Mouse (Mus musculus) liver, postnatal 0 days (tissue): Measurements from ENCODE around the gene Trim75. TPM values are rescaled to one million over a fixed set of nuclear protein-coding genes. Genes with fewer than 3 reads are reported as not detected.
A peak's percentile ranks its signal among the peaks of the same experiment; 100 is the strongest.

Experiments
- ATAC-seq: fragments of 200-750 bp; cut with Nextera tagmentation; 2 replicates; pipeline ENCODE4 v1.8.0; 2017; ENCODE audit warnings: mild to moderate bottlenecking, moderate library complexity
- DNase-seq: peaks from one replicate; pipeline ENCODE4 v3.0.0-alpha.2; 2016
- H3K27ac ChIP-seq: fragments of 300-500 bp; sonication (generic); 2 replicates; pipeline ENCODE4 v1.5.1; 2014; ENCODE audit warnings: antibody characterized with exemption, moderate library complexity, mild to moderate bottlenecking, low read depth
- H3K27me3 ChIP-seq: fragments of 300-500 bp; sonication (generic); 2 replicates; pipeline ENCODE4 v1.6.1; 2014; ENCODE audit warnings: low read length, control low read depth, mixed read lengths; ENCODE audit not compliant: insufficient read depth
- H3K36me3 ChIP-seq: fragments of 300-500 bp; sonication (generic); replicated peaks from 2 replicates; pipeline ENCODE4 v1.6.1; 2014; ENCODE audit warnings: mild to moderate bottlenecking, control low read depth, low read length, moderate library complexity, mixed read lengths; ENCODE audit not compliant: insufficient read depth
- H3K4me1 ChIP-seq: fragments of 300-500 bp; sonication (generic); 2 replicates; pipeline ENCODE4 v1.6.1; 2014; ENCODE audit warnings: antibody characterized with exemption, mild to moderate bottlenecking, control low read depth; ENCODE audit not compliant: insufficient read depth
- H3K4me2 ChIP-seq: fragments of 300-500 bp; sonication (generic); 2 replicates; pipeline ENCODE4 v1.6.1; 2014; ENCODE audit warnings: low read depth, mild to moderate bottlenecking, low read length, moderate library complexity, mixed read lengths
- H3K4me3 ChIP-seq: fragments of 300-500 bp; sonication (generic); 2 replicates; pipeline ENCODE4 v1.5.1; 2014; ENCODE audit warnings: low read depth, low read length
- H3K9ac ChIP-seq: fragments of 300-500 bp; sonication (generic); replicated peaks from 2 replicates; pipeline ENCODE4 v1.6.1; 2014; ENCODE audit warnings: mild to moderate bottlenecking, moderate library complexity
- H3K9me3 ChIP-seq: fragments of 300-500 bp; sonication (generic); 2 replicates; pipeline ENCODE4 v1.6.1; 2016; ENCODE audit warnings: mild to moderate bottlenecking, control low read depth, low read length, mixed read lengths
- CTCF ChIP-seq: sonication (generic); IDR thresholded peaks from 2 replicates; pipeline ENCODE4 v1.5.1; 2016; ENCODE audit warnings: antibody characterized with exemption, low read depth
- EP300 ChIP-seq: IDR thresholded peaks from 2 replicates; pipeline ENCODE4 v1.6.1; 2016; ENCODE audit warnings: antibody characterized with exemption, low read depth, mild to moderate bottlenecking
- WGBS: fragments of 180-500 bp; shearing (Covaris S2); extraction: QIAGEN DNeasy Blood & Tissue Kit; methylation state at CpG from one replicate; pipeline ENCODE4 v1.1.7; 2014; ENCODE audit not compliant: insufficient replicate concordance; 5-methylcytosine and 5-hydroxymethylcytosine counted together
- polyA plus RNA-seq: library from polyadenylated mRNA; unstranded; fragments of >200 nt; fragmentation: Nextera tagmentation; extraction: Ambion mirVana; gene quantifications from 2 replicates; pipeline ENCODE4 v1.2.1, GENCODE M21; 2015

Trim75 gene
- polyA plus RNA-seq, 1 experiment from 2014 or later: not detected

DNA sequence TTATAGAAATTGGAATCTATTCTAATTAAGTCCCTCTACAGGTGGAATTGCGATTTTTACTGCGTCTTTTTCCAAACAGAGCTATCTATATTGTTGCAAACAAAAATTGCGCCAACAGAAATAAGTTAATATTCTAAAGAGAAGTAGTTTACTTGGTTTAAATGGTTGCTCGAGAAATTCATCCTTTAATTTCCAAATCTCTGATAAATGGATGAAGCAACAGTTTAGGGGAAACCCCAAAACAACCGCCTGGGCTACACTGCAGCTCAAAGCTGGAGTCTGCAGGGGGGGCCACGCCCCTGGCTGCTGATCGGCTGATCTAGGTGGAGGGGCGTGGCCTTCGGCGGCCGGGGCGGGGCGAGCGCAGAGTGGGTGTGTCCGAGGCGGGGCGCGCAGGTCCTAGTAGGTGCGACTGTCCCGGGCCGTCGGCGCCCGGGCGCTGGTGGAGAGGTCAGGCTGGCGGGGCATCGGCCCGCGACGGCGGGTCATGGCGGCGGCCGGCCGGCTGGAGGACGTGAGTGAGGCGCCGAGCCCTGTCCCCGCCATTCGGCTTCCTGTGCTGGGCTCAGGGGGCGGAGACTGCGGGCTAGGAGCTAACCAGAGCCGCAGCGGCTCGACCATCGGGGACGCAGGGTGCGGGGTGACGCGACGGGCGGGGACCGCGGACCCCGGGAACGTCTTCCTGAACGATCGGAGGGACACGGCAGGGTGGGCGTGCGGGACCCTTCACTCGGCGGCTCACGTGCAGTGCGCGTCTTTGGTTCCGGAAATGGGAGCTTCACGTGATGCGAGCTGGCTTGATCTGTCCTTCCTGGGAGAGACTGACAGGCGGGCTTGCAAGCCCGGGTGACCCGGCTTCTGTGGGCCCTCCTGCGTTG is 40.6 kb downstream of the Trim75 start, which contains the start of gene Tmem192:
Gene Tmem192, plus strand, starts transcription at position 366 of the 878 bp plus-strand sequence.
- Histone ChIP-seq H3K4me1 (peaks cover 4% of the 10 kb centered on the region; the same call in 1 of the 2 replicates), H3K27me3 (no peaks in the 10 kb centered on the region), H3K4me3 (peak within 1 kb of the TSS; percentile 76), H3K9ac (peak within 1 kb of the TSS; percentile 69), H3K9me3 (no peaks in the 10 kb centered on the region), H3K4me2 (peak within 1 kb of the TSS; percentile 75), H3K36me3 (no peaks in the 10 kb centered on the region; the same call in 1 of the 2 replicates), H3K27ac (peak within 1 kb of the TSS; percentile 96)
- DNase-seq (peak; percentile 97), ATAC-seq (peak; percentile 95)
- peak; percentile 30; the same call in 1 of the 2 replicates for TF ChIP-seq EP300
- peak; percentile 26; the same call in 1 of the 2 replicates for TF ChIP-seq CTCF
- 1% methylated on average over 67 of the region's 73 CpGs for WGBS

DNA sequence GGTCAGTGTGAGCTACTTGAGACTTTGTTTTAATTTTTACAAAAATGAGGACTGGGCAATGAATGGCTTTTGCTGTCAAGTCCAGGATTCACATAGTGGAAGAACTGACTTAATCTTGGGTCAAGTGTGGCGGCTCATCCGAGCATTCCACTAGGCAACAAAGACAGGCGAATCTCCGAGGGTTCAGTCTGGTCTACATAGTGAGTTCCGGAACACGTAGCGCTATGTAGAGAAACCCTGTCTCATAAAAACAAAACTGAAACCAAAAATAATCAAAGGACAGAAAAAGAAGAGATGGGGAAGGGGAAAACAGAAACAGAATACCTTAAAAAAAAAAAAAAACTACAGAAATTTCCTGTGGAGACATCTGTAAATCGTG is 41.2 kb downstream of the Trim75 start:
- Histone ChIP-seq H3K9ac (no peak overlapping the region), H3K4me3 (peak overlapping the region; percentile 76), H3K9me3 (no peaks in the 10 kb centered on the region), H3K4me2 (peak overlapping the region; percentile 75), H3K27me3 (no peaks in the 10 kb centered on the region), H3K36me3 (no peaks in the 10 kb centered on the region; the same call in 1 of the 2 replicates), H3K27ac (peak overlapping the region; percentile 30; the same call in 1 of the 2 replicates), H3K4me1 (peaks cover 4% of the 10 kb centered on the region; the same call in 1 of the 2 replicates)
- TF ChIP-seq CTCF: no peak
- no peak for TF ChIP-seq EP300
- no peak for ATAC-seq
- WGBS: 15% methylated on average over 8 of the region's 8 CpGs
- DNase-seq: no peak

- Histone ChIP-seq H3K27me3 (no peaks in the 10 kb centered on the region), H3K4me3 (no peak overlapping the region), H3K36me3 (no peaks in the 10 kb centered on the region), H3K4me1 (peaks cover 4% of the 10 kb centered on the region; the same call in 1 of the 2 replicates), H3K9me3 (no peaks in the 10 kb centered on the region), H3K9ac (no peak overlapping the region), H3K4me2 (no peak overlapping the region), H3K27ac (no peak overlapping the region)
- DNase-seq (no peak), ATAC-seq (no peak)
- 39% methylated on average over 7 of the region's 7 CpGs for WGBS
- TF ChIP-seq EP300 (no peak), CTCF (no peak)
These were observed 42.0 kb downstream of the Trim75 start for GRCm38 (mm10) chr8:64945606-64946005.

DNA sequence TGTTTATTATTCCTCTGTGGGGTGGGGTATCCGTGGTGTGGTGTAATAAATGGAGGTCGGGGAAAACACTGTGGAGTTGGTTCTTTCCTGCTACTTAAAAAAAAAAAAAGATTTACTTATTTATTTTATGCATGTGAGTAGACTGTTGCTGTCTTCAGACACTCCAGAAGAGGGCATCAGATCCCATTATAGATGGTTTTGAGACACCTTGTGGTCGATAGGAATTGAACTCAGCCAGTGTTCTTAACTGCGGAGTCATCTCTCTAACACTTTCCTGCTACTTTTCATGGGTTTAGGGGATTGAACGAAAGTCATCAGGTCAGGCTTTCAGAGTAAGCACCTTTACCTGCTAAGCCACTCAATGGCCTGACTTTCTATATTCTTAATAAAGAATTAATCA is 42.8 kb downstream of the Trim75 start:
- 28% methylated on average over 5 of the region's 5 CpGs for WGBS
- no peak overlapping the region for H3K4me2 ChIP-seq
- H3K4me3 ChIP-seq: no peak overlapping the region
- ATAC-seq (no peak), DNase-seq (no peak)
- H3K27ac ChIP-seq: no peak overlapping the region
- TF ChIP-seq EP300 (no peak), CTCF (peak; percentile 50)
- H3K9ac ChIP-seq: no peak overlapping the region
- H3K4me1 ChIP-seq: peaks cover 4% of the 10 kb centered on the region; the same call in 1 of the 2 replicates
- no peaks in the 10 kb centered on the region for H3K36me3 ChIP-seq
- H3K9me3 ChIP-seq: no peaks in the 10 kb centered on the region
- no peaks in the 10 kb centered on the region for H3K27me3 ChIP-seq

GRCm38 (mm10) chr8:64942946-64943345 is 44.7 kb downstream of the Trim75 start:
- TF ChIP-seq CTCF: no peak
- TF ChIP-seq EP300: no peak
- Histone ChIP-seq H3K27me3 (no peaks in the 10 kb centered on the region), H3K4me2 (no peak overlapping the region), H3K9me3 (no peaks in the 10 kb centered on the region), H3K4me1 (no peaks in the 10 kb centered on the region), H3K9ac (no peak overlapping the region), H3K27ac (no peak overlapping the region), H3K4me3 (no peak overlapping the region), H3K36me3 (no peaks in the 10 kb centered on the region)
- ATAC-seq (no peak), DNase-seq (no peak)
- 23% methylated on average over 5 of the region's 5 CpGs for WGBS

DNA sequence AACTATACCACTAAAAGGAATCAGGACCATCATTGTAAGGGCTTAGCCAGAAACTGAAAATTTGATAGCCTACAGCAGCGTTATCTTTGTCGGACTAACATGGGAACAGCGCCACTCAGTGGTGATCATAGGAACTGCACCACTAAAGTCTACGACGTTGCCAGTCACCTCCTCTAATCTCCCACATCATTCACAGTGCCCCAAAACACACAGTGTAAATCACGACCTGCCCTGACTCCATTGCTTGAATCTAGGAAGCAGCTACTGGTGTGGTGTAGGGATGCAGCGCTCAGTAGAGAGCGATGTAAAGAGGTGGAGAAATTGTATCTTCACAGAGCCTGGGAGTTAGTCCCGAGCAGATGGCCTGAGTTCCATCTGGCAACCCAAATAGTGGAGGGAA is 46.1 kb downstream of the Trim75 start:
- Histone ChIP-seq H3K9ac (no peak overlapping the region), H3K4me2 (no peak overlapping the region), H3K4me1 (no peaks in the 10 kb centered on the region), H3K27ac (no peak overlapping the region), H3K4me3 (no peak overlapping the region), H3K36me3 (no peaks in the 10 kb centered on the region), H3K27me3 (no peaks in the 10 kb centered on the region), H3K9me3 (no peaks in the 10 kb centered on the region)
- DNase-seq (peak; percentile 76), ATAC-seq (peak; percentile 45; the same call in 1 of the 2 replicates)
- peak; percentile 96 for TF ChIP-seq CTCF
- TF ChIP-seq EP300: no peak
- WGBS: 14% methylated on average over 9 of the region's 9 CpGs
